Mouse (Mus musculus) bone marrow, adult 2 months (tissue): Measurements from ENCODE around the gene Etnk1.

ENCODE experiments used
- CTCF ChIP-seq: fragments of 200-500 bp; IDR thresholded peaks from 2 replicates; pipeline ENCODE4 v1.5.1; 2011; ENCODE audit warnings: low read length, control low read depth; ENCODE audit not compliant: control insufficient read depth, insufficient read depth
- POLR2A ChIP-seq: fragments of 200-500 bp; IDR thresholded peaks from 2 replicates; pipeline ENCODE4 v1.6.1; 2011; ENCODE audit warnings: low read depth, mild to moderate bottlenecking, control low read depth, low read length, borderline replicate concordance; ENCODE audit not compliant: control insufficient read depth

- TF ChIP-seq POLR2A (no peak), CTCF (no peak)
Measured at GRCm38 (mm10) chr6:143171066-143171465, 4.0 kb downstream of the Etnk1 start.
